Mouse (Mus musculus) forebrain, embryonic 14.5 days (tissue): ENCODE results near the gene Sorl1. TPM values are rescaled to one million over a fixed set of nuclear protein-coding genes. Genes with fewer than 3 reads are reported as not detected.
A peak's percentile ranks its signal among the peaks of the same experiment; 100 is the strongest.

Experiments used
- ATAC-seq: fragments of 200-750 bp; cut with Nextera tagmentation; 2 replicates; pipeline ENCODE4 v1.8.0; 2017; ENCODE audit warnings: mild to moderate bottlenecking, moderate library complexity
- DNase-seq: peaks from one replicate; pipeline ENCODE4 v3.0.0-alpha.2; 2015; ENCODE audit warnings: low spot score
- H3K27ac ChIP-seq: fragments of 300-500 bp; sonication (generic); 2 replicates; pipeline ENCODE4 v1.5.1; 2014; ENCODE audit warnings: low read depth, mild to moderate bottlenecking, control low read depth, low read length, moderate library complexity
- H3K27me3 ChIP-seq: fragments of 300-500 bp; sonication (generic); replicated peaks from 2 replicates; pipeline ENCODE4 v1.6.1; 2014; ENCODE audit warnings: low read length, control low read depth, mixed read lengths; ENCODE audit not compliant: control insufficient read depth, insufficient read depth
- H3K36me3 ChIP-seq: fragments of 300-500 bp; sonication (generic); 2 replicates; pipeline ENCODE4 v1.6.1; 2014; ENCODE audit warnings: low read length, control low read depth; ENCODE audit not compliant: control insufficient read depth, insufficient read depth
- H3K4me1 ChIP-seq: fragments of 300-500 bp; sonication (generic); 2 replicates; pipeline ENCODE4 v1.6.1; 2014; ENCODE audit warnings: antibody characterized with exemption, low read length, control low read depth; ENCODE audit not compliant: control insufficient read depth, insufficient read depth
- H3K4me2 ChIP-seq: fragments of 300-500 bp; sonication (generic); 2 replicates; pipeline ENCODE4 v1.6.1; 2014; ENCODE audit warnings: mild to moderate bottlenecking, control low read depth, low read length
- H3K4me3 ChIP-seq: fragments of 300-500 bp; sonication (generic); 2 replicates; pipeline ENCODE4 v1.5.1; 2014; ENCODE audit warnings: low read depth, low read length, control low read depth
- H3K9ac ChIP-seq: fragments of 300-500 bp; sonication (generic); 2 replicates; pipeline ENCODE4 v1.6.1; 2014; ENCODE audit warnings: mild to moderate bottlenecking, low read length, control low read depth, moderate library complexity
- H3K9me3 ChIP-seq: fragments of 300-500 bp; sonication (generic); replicated peaks from 2 replicates; pipeline ENCODE4 v1.6.1; 2016; ENCODE audit warnings: low read length, control low read depth, mixed read lengths; ENCODE audit not compliant: control insufficient read depth
- WGBS: fragments of 180-500 bp; shearing (Covaris S2); extraction: QIAGEN DNeasy Blood & Tissue Kit; methylation state at CpG from one replicate; pipeline ENCODE4 v1.1.7; 2014; 5-methylcytosine and 5-hydroxymethylcytosine counted together
- polyA plus RNA-seq: library from polyadenylated mRNA; unstranded; fragments of >200 nt; fragmentation: Nextera tagmentation; extraction: Ambion mirVana; gene quantifications from 2 replicates; pipeline ENCODE4 v1.2.1, GENCODE M21; 2014

The Sorl1 gene
- 10.8 and 15.5 TPM in 2 replicates for polyA plus RNA-seq

GRCm38 (mm10) chr9:42123713-42124576 is at the start of gene Sorl1:
Sorl1 (minus strand) TSS chr9:42124297.
- H3K4me2 ChIP-seq: peak within 1 kb of the TSS; percentile 85
- 1% methylated on average over 63 of the region's 94 CpGs for WGBS
- no peaks in the 10 kb centered on the region for H3K9me3 ChIP-seq
- peak; percentile 76 for DNase-seq
- peak within 1 kb of the TSS; percentile 91 for H3K9ac ChIP-seq
- peak within 1 kb of the TSS; percentile 52 for H3K27ac ChIP-seq
- no peaks in the 10 kb centered on the region for H3K36me3 ChIP-seq
- no peaks in the 10 kb centered on the region; the same call in 1 of the 2 replicates for H3K27me3 ChIP-seq
- peak within 1 kb of the TSS; percentile 79 for H3K4me3 ChIP-seq
- ATAC-seq: peak; percentile 85
- H3K4me1 ChIP-seq: peaks cover 23% of the 10 kb centered on the region

- no peak overlapping the region for H3K27ac ChIP-seq
- H3K9me3 ChIP-seq: no peaks in the 10 kb centered on the region
- no peaks in the 10 kb centered on the region for H3K27me3 ChIP-seq
- peaks cover 4% of the 10 kb centered on the region; the same call in 1 of the 2 replicates for H3K4me1 ChIP-seq
- H3K36me3 ChIP-seq: no peaks in the 10 kb centered on the region
- H3K4me3 ChIP-seq: no peak overlapping the region
- no peak for ATAC-seq
- no peak overlapping the region for H3K9ac ChIP-seq
- 77% methylated on average over 3 of the region's 3 CpGs for whole genome bisulfite sequencing
- no peak overlapping the region for H3K4me2 ChIP-seq
- DNase-seq: peak; percentile 42
Observed at GRCm38 (mm10) chr9:42173781-42174180, 49.7 kb upstream of the Sorl1 start.

GRCm38 (mm10) chr9:42169491-42169890 is 45.4 kb upstream of the Sorl1 start:
- Histone ChIP-seq H3K27ac (no peak overlapping the region), H3K4me1 (no peaks in the 10 kb centered on the region; the same call in 1 of the 2 replicates), H3K36me3 (no peaks in the 10 kb centered on the region), H3K4me3 (no peak overlapping the region), H3K9me3 (0 out of 2 replicates have a peak, but pooled peaks cover 3% of the 10 kb centered on the region), H3K4me2 (no peak overlapping the region), H3K9ac (no peak overlapping the region), H3K27me3 (no peaks in the 10 kb centered on the region)
- ATAC-seq (no peak), DNase-seq (no peak)
- 85% methylated on average over 8 of the region's 8 CpGs for WGBS

- Histone ChIP-seq H3K9me3 (0 out of 2 replicates have a peak, but pooled peaks cover 3% of the 10 kb centered on the region), H3K9ac (no peak overlapping the region), H3K4me3 (no peak overlapping the region), H3K36me3 (no peaks in the 10 kb centered on the region), H3K4me1 (no peaks in the 10 kb centered on the region), H3K4me2 (no peak overlapping the region), H3K27me3 (no peaks in the 10 kb centered on the region), H3K27ac (no peak overlapping the region)
- DNase-seq (no peak), ATAC-seq (no peak)
- 97% methylated on average over 7 of the region's 7 CpGs for WGBS
Observed at GRCm38 (mm10) chr9:42169025-42169424, 44.9 kb upstream of the Sorl1 start.

- DNase-seq (no peak), ATAC-seq (no peak)
- H3K27me3 ChIP-seq: no peaks in the 10 kb centered on the region
- no peak overlapping the region for H3K27ac ChIP-seq
- no peak overlapping the region for H3K9ac ChIP-seq
- no peak overlapping the region for H3K4me3 ChIP-seq
- H3K4me2 ChIP-seq: no peak overlapping the region
- 0 out of 2 replicates have a peak, but pooled peaks cover 3% of the 10 kb centered on the region for H3K9me3 ChIP-seq
- 78% methylated on average over 2 of the region's 2 CpGs for WGBS
- H3K36me3 ChIP-seq: no peaks in the 10 kb centered on the region
- no peaks in the 10 kb centered on the region for H3K4me1 ChIP-seq
Observed at GRCm38 (mm10) chr9:42164930-42165329, 40.8 kb upstream of the Sorl1 start.

- no peak for ATAC-seq
- DNase-seq: no peak
- H3K9ac ChIP-seq: no peak overlapping the region
Observed at GRCm38 (mm10) chr9:42163011-42163410, 38.9 kb upstream of the Sorl1 start.

GRCm38 (mm10) chr9:42159376-42159775 is 35.3 kb upstream of the Sorl1 start:
- DNase-seq (no peak), ATAC-seq (no peak)
- H3K9ac ChIP-seq: no peak overlapping the region
- no peak overlapping the region for H3K4me3 ChIP-seq
- no peaks in the 10 kb centered on the region for H3K4me1 ChIP-seq
- no peaks in the 10 kb centered on the region for H3K27me3 ChIP-seq
- 82% methylated on average over 5 of the region's 5 CpGs for WGBS
- no peak overlapping the region for H3K4me2 ChIP-seq
- no peak overlapping the region for H3K27ac ChIP-seq
- H3K36me3 ChIP-seq: no peaks in the 10 kb centered on the region
- H3K9me3 ChIP-seq: no peaks in the 10 kb centered on the region

More at GRCm38 (mm10) chr9:42163011-42163410, 38.9 kb upstream of the Sorl1 start:
- no peaks in the 10 kb centered on the region for H3K4me1 ChIP-seq
- no peak overlapping the region for H3K4me3 ChIP-seq
- 0 out of 2 replicates have a peak, but pooled peaks cover 3% of the 10 kb centered on the region for H3K9me3 ChIP-seq
- no peaks in the 10 kb centered on the region for H3K27me3 ChIP-seq
- no peak overlapping the region for H3K27ac ChIP-seq
- H3K4me2 ChIP-seq: no peak overlapping the region
- 90% methylated on average over 4 of the region's 4 CpGs for WGBS
- H3K36me3 ChIP-seq: no peaks in the 10 kb centered on the region

GRCm38 (mm10) chr9:42158652-42159051 is 34.6 kb upstream of the Sorl1 start:
- Histone ChIP-seq H3K36me3 (no peaks in the 10 kb centered on the region), H3K9me3 (no peaks in the 10 kb centered on the region), H3K27me3 (no peaks in the 10 kb centered on the region), H3K27ac (no peak overlapping the region), H3K4me2 (no peak overlapping the region), H3K9ac (no peak overlapping the region), H3K4me3 (no peak overlapping the region), H3K4me1 (no peaks in the 10 kb centered on the region)
- WGBS: 84% methylated on average over 5 of the region's 5 CpGs
- no peak for DNase-seq
- ATAC-seq: no peak

GRCm38 (mm10) chr9:42157981-42158380 is 33.9 kb upstream of the Sorl1 start:
- H3K9ac ChIP-seq: no peak overlapping the region
- WGBS: 88% methylated on average over 5 of the region's 5 CpGs
- H3K27ac ChIP-seq: no peak overlapping the region
- H3K4me3 ChIP-seq: no peak overlapping the region
- ATAC-seq (no peak), DNase-seq (no peak)
- no peaks in the 10 kb centered on the region for H3K4me1 ChIP-seq
- H3K4me2 ChIP-seq: no peak overlapping the region
- H3K36me3 ChIP-seq: no peaks in the 10 kb centered on the region
- H3K27me3 ChIP-seq: no peaks in the 10 kb centered on the region
- H3K9me3 ChIP-seq: no peaks in the 10 kb centered on the region
